ENCODE assay signal across 9 mouse cellular contexts in genomic region chr1:182585162-182585840, GRCm38 (mm10). TPM values are rescaled to one million over a fixed set of nuclear protein-coding genes. Genes with fewer than 3 reads are reported as not detected.
DNase-seq lines count a peak whose midpoint lies in the region; ATAC-seq lines count a peak whose summit lies in the region.
"Had no signal": no experiment of that assay in that cellular context is flagged by ENCODE, and none has a peak within 500 bp of the region (broad histone marks: within the 10 kb centered on the region; RNA-seq: fewer than 3 reads in every experiment).

No protein-coding gene starts in this region.

- H3K36me3 ChIP-seq in heart, embryonic 14.5 days (ENCODE audit: control insufficient read depth, insufficient read depth, low read length): no peaks in the 10 kb centered on the region
- H3K36me3 ChIP-seq in forebrain, embryonic 13.5 days (ENCODE audit: poor library complexity, severe bottlenecking): no peaks in the 10 kb centered on the region
- H3K36me3 ChIP-seq in liver, embryonic 13.5 days: no peaks in the 10 kb centered on the region
- H3K36me3 ChIP-seq in stomach, embryonic 14.5 days (ENCODE audit: control insufficient read depth, insufficient read depth, low read length): no peaks in the 10 kb centered on the region

- peaks cover 4 to 6% of the 10 kb centered on the region in 2 experiments; a peak in 2 of 4 replicates for H3K4me1 ChIP-seq in heart, embryonic 14.5 days (ENCODE audit: control insufficient read depth in 2 of 2, insufficient read depth in 2 of 2, low read length in 2 of 2)
- no peaks in the 10 kb centered on the region for H3K4me1 ChIP-seq in forebrain, embryonic 13.5 days
- peaks cover 5% of the 10 kb centered on the region for H3K4me1 ChIP-seq in liver, embryonic 13.5 days (replicated peaks)
- H3K4me1 ChIP-seq in stomach, embryonic 14.5 days (ENCODE audit: control insufficient read depth, insufficient read depth, low read length): no peaks in the 10 kb centered on the region

- peak overlapping the region; percentile 21 to 34 for H3K4me3 ChIP-seq in heart, embryonic 14.5 days (ENCODE audit: control insufficient read depth in 1 of 2, insufficient read depth in 1 of 2, low read depth in 1 of 2, low read length in 2 of 2)
- H3K4me3 ChIP-seq in forebrain, embryonic 13.5 days: no peak overlapping the region; the same call in 1 of the 2 replicates
- 0 out of 2 replicates have a peak overlapping the region, but pooled peaks have one; percentile 19 for H3K4me3 ChIP-seq in liver, embryonic 13.5 days (replicated peaks)
- H3K4me3 ChIP-seq in stomach, embryonic 14.5 days (ENCODE audit: low read depth, low read length): no peak overlapping the region

- no peak overlapping the region for H3K27ac ChIP-seq in heart, embryonic 14.5 days (replicated peaks in 1 of 2; ENCODE audit: control insufficient read depth in 1 of 2, insufficient read depth in 1 of 2, low read depth in 2 of 2, low read length in 2 of 2)
- no peak overlapping the region for H3K27ac ChIP-seq in forebrain, embryonic 13.5 days
- no peak overlapping the region for H3K27ac ChIP-seq in liver, embryonic 13.5 days
- no peak overlapping the region for H3K27ac ChIP-seq in stomach, embryonic 14.5 days (ENCODE audit: low read length)

- peak overlapping the region; percentile 60 for H3K4me2 ChIP-seq in heart, embryonic 14.5 days (ENCODE audit: low read length)
- H3K4me2 ChIP-seq in forebrain, embryonic 13.5 days: peak overlapping the region; percentile 55
- H3K4me2 ChIP-seq in liver, embryonic 13.5 days: peak overlapping the region; percentile 43
- H3K4me2 ChIP-seq in stomach, embryonic 14.5 days (replicated peaks; ENCODE audit: low read depth, low read length): peak overlapping the region; percentile 25; the same call in 1 of the 2 replicates

- no peak for DNase-seq in heart, postnatal 14 days
- DNase-seq in liver, embryonic 13.5 days: no peak
- no peak for DNase-seq in spleen, postnatal 14 days (ENCODE audit: low spot score in 2 of 2)
- no peak for DNase-seq in embryo, embryonic 10.5 days (ENCODE audit: low spot score)
- no peak for DNase-seq in left cerebral cortex, adult 9 months (ENCODE audit: low spot score in 2 of 2)

- intact Hi-C loops in heart, postnatal 14 days (cut with DNase I): no loop called here

- ATAC-seq in heart, embryonic 14.5 days (ENCODE audit: insufficient number of reproducible peaks, insufficient read depth, low FRiP score, low read depth): no peak
- peak; percentile 24; the same call in 1 of the 2 replicates for ATAC-seq in forebrain, embryonic 13.5 days
- ATAC-seq in liver, embryonic 13.5 days (ENCODE audit: low read depth): no peak
- ATAC-seq in stomach, embryonic 14.5 days (ENCODE audit: insufficient number of reproducible peaks, insufficient read depth, low FRiP score, low read depth): peak; percentile 82

- WGBS in heart, embryonic 14.5 days: 18% methylated on average over 16 of the region's 16 CpGs
- WGBS in forebrain, embryonic 13.5 days: 17% methylated on average over 16 of the region's 16 CpGs
- WGBS in liver, embryonic 13.5 days (ENCODE audit: insufficient replicate concordance): 18% methylated on average over 16 of the region's 16 CpGs
- WGBS in stomach, embryonic 14.5 days: 13% methylated on average over 16 of the region's 16 CpGs

- no peaks in the 10 kb centered on the region for H3K9me3 ChIP-seq in heart, embryonic 14.5 days (ENCODE audit: control insufficient read depth, low read length)
- H3K9me3 ChIP-seq in forebrain, embryonic 13.5 days (replicated peaks): no peaks in the 10 kb centered on the region
- no peaks in the 10 kb centered on the region for H3K9me3 ChIP-seq in liver, embryonic 13.5 days (replicated peaks)
- no peaks in the 10 kb centered on the region for H3K9me3 ChIP-seq in stomach, embryonic 14.5 days (ENCODE audit: control insufficient read depth, low read depth, low read length)

- H3K9ac ChIP-seq in heart, embryonic 14.5 days (ENCODE audit: low read length): 0 out of 2 replicates have a peak overlapping the region, but pooled peaks have one; percentile 27
- H3K9ac ChIP-seq in forebrain, embryonic 13.5 days: peak overlapping the region; percentile 38; the same call in 1 of the 2 replicates
- no peak overlapping the region for H3K9ac ChIP-seq in liver, embryonic 13.5 days
- H3K9ac ChIP-seq in stomach, embryonic 14.5 days (replicated peaks; ENCODE audit: low read depth, low read length): no peak overlapping the region

- H3K27me3 ChIP-seq in heart, embryonic 14.5 days (ENCODE audit: control insufficient read depth, insufficient read depth, low read length): no peaks in the 10 kb centered on the region
- H3K27me3 ChIP-seq in forebrain, embryonic 13.5 days: peaks cover 26% of the 10 kb centered on the region
- peaks cover 9% of the 10 kb centered on the region; the same call in 1 of the 2 replicates for H3K27me3 ChIP-seq in liver, embryonic 13.5 days
- H3K27me3 ChIP-seq in stomach, embryonic 14.5 days (ENCODE audit: control insufficient read depth, insufficient read depth, low read length): no peaks in the 10 kb centered on the region

RNA-seq across cellular contexts. Expression of gene Capn8, which starts 20.5 kb away (rescaled TPM):
- not detected in 2 replicates for polyA plus RNA-seq in heart, embryonic 14.5 days (2014; fragmentation: Nextera tagmentation; extraction: Ambion mirVana)
- total RNA-seq in heart, postnatal 14 days (2021): not detected
- polyA plus RNA-seq in forebrain, embryonic 13.5 days (2015; fragmentation: Nextera tagmentation; extraction: Ambion mirVana): 0.10 and 0.16 TPM in 2 replicates
- not detected in 2 replicates for polyA plus RNA-seq in liver, embryonic 13.5 days (2015; fragmentation: Nextera tagmentation; extraction: Ambion mirVana)
- polyA plus RNA-seq in stomach, embryonic 14.5 days (2014; fragmentation: Nextera tagmentation; extraction: Ambion mirVana): 1.1 and 1.5 TPM in 2 replicates
- total RNA-seq: MEL had no signal

Comparison
In these comparisons a context has a peak if more than half of its experiments do, and no peak if none do; other contexts are left out.
1. ATAC-seq: peak in forebrain, embryonic 13.5 days (single experiment) and stomach, embryonic 14.5 days (single experiment); none in heart, embryonic 14.5 days (single experiment) and liver, embryonic 13.5 days (single experiment).
2. H3K4me3 ChIP-seq: peak in heart, embryonic 14.5 days (2 of 2) and liver, embryonic 13.5 days (single experiment); none in forebrain, embryonic 13.5 days (single experiment) and stomach, embryonic 14.5 days (single experiment).
3. H3K9ac ChIP-seq: peak in heart, embryonic 14.5 days (single experiment) and forebrain, embryonic 13.5 days (single experiment); none in liver, embryonic 13.5 days (single experiment) and stomach, embryonic 14.5 days (single experiment).
4. Peak in every context shown above with its lines, with median percentiles within 50 percentile points of each other: H3K4me2 ChIP-seq.